Mouse (Mus musculus): Measurements from ENCODE around the gene Chmp4b. TPM values are rescaled to one million over a fixed set of nuclear protein-coding genes. Genes with fewer than 3 reads are reported as not detected.

The Chmp4b gene
- polyA plus RNA-seq, 1 experiment from 2014 or later: 28.0 TPM

DNA sequence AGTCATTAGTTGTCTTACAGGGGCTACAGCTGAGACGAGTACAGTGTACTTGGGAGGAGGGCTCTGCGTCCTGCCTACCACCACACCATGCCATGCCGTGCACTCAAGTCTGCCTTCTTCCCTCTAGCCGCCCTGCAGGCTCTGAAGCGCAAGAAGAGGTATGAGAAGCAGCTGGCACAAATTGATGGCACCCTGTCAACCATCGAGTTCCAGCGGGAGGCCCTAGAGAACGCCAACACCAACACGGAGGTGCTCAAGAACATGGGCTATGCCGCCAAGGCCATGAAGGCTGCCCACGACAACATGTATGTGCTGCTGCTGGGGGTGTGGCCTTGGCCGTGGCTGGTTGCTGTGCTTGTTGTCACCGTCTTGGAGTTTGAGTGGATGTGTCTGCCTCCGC lies 37.9 kb downstream of the Chmp4b start:
- no peak overlapping the region for H3K4me2 ChIP-seq (replicated peaks)
- no peaks in the 10 kb centered on the region for H3K27me3 ChIP-seq
- 90% methylated on average over 14 of the region's 14 CpGs for WGBS
- H3K36me3 ChIP-seq: peaks cover 62% of the 10 kb centered on the region
- no peaks in the 10 kb centered on the region for H3K9me3 ChIP-seq
- no peak overlapping the region for H3K4me3 ChIP-seq
- no peak for ATAC-seq (ENCODE audit: low FRiP score, low read depth)
- H3K9ac ChIP-seq: no peak overlapping the region
- no peak overlapping the region for H3K27ac ChIP-seq
- no peaks in the 10 kb centered on the region for H3K4me1 ChIP-seq

- Histone ChIP-seq H3K36me3 (peaks cover 66% of the 10 kb centered on the region), H3K9me3 (no peaks in the 10 kb centered on the region), H3K4me3 (no peak overlapping the region), H3K9ac (no peak overlapping the region), H3K4me1 (no peaks in the 10 kb centered on the region), H3K27ac (no peak overlapping the region), H3K4me2 (replicated peaks) (no peak overlapping the region), H3K27me3 (no peaks in the 10 kb centered on the region)
- WGBS: 96% methylated on average over 5 of the region's 5 CpGs
- no peak for ATAC-seq (ENCODE audit: low FRiP score, low read depth)
Observed at GRCm38 (mm10) chr2:154690959-154691358, 39.5 kb downstream of the Chmp4b start.

DNA sequence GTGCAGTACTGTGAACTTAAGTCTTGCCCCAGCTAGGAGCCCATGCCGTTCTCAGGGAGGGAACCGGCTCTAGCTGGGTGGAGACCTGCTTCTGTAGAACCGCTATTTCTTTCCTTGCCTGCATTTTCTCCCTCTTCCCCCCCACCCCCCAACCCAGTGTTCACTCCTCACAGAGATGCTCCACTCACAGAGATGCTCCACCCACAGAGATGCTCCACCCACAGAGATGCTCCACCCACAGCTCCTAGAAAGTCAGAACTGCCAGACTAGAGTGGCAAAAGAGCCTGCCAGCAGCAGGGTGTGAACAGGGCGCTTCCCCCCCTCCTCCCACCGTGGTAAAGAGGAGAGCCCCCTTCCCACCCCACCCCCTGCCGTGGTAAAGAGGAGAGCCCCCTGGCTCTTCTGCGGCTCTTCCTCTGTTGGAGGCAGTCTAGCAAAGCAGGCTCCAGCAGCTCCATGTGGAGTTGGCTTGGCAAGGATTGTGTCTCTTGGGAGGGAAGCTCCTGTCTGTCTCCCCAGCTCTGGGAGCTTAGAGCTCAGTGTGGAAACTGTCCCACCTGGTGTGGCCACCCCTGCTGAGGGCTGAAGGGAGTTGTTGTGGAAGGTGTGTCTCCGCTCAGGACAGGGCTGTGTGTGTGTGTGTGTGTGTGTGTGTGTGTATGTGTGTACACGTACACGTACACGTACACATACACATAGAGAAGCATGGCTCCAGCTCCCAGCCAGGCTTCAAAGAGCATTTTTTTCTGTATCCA lies 41.9 kb downstream of the Chmp4b start:
- no peak for ATAC-seq (ENCODE audit: low FRiP score, low read depth)
- WGBS: 74% methylated on average over 11 of the region's 11 CpGs
- H3K27ac ChIP-seq: no peak overlapping the region

DNA sequence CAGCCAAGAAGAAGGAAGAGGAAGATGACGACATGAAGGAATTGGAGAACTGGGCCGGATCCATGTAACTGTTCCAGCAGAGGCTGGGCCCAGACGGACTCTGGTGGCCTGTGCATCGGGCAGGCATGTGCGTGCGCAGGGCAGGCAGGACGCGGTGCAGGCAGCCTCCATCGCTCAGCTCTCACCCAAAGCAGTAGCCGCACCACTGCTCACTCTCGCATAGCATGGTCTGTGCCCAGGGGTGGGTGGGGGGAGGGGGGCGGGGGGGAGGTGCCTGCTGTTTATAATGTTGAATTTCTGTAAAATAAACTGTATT lies 42.4 kb downstream of the Chmp4b start:
- peaks cover 70% of the 10 kb centered on the region for H3K36me3 ChIP-seq
- no peak overlapping the region for H3K9ac ChIP-seq
- H3K4me1 ChIP-seq: no peaks in the 10 kb centered on the region
- no peak overlapping the region for H3K4me3 ChIP-seq
- H3K4me2 ChIP-seq (replicated peaks): no peak overlapping the region
- ATAC-seq (ENCODE audit: low FRiP score, low read depth): no peak
- no peaks in the 10 kb centered on the region for H3K9me3 ChIP-seq
- H3K27ac ChIP-seq: no peak overlapping the region
- H3K27me3 ChIP-seq: no peaks in the 10 kb centered on the region
- WGBS: 89% methylated on average over 12 of the region's 12 CpGs

More for the DNA sequence above, 41.9 kb downstream of the Chmp4b start:
- Histone ChIP-seq H3K4me2 (replicated peaks) (no peak overlapping the region), H3K9ac (no peak overlapping the region), H3K9me3 (no peaks in the 10 kb centered on the region), H3K27me3 (no peaks in the 10 kb centered on the region), H3K4me1 (no peaks in the 10 kb centered on the region), H3K36me3 (peaks cover 67% of the 10 kb centered on the region), H3K4me3 (no peak overlapping the region)

- WGBS: 63% methylated on average over 8 of the region's 8 CpGs
- peaks cover 58% of the 10 kb centered on the region for H3K36me3 ChIP-seq
- no peak overlapping the region for H3K4me3 ChIP-seq
- no peaks in the 10 kb centered on the region for H3K4me1 ChIP-seq
- no peak overlapping the region for H3K4me2 ChIP-seq (replicated peaks)
- H3K9me3 ChIP-seq: no peaks in the 10 kb centered on the region
- no peak overlapping the region for H3K9ac ChIP-seq
- ATAC-seq (ENCODE audit: low FRiP score, low read depth): no peak
- H3K27me3 ChIP-seq: no peaks in the 10 kb centered on the region
- H3K27ac ChIP-seq: no peak overlapping the region
Observed at GRCm38 (mm10) chr2:154695690-154696089, 44.2 kb downstream of the Chmp4b start.

GRCm38 (mm10) chr2:154696660-154697059 lies 45.2 kb downstream of the Chmp4b start:
- H3K4me2 ChIP-seq (replicated peaks): no peak overlapping the region
- no peaks in the 10 kb centered on the region for H3K27me3 ChIP-seq
- H3K36me3 ChIP-seq: peaks cover 50% of the 10 kb centered on the region
- 65% methylated on average over 3 of the region's 3 CpGs for WGBS
- no peak for ATAC-seq (ENCODE audit: low FRiP score, low read depth)
- H3K9ac ChIP-seq: no peak overlapping the region
- no peak overlapping the region for H3K27ac ChIP-seq
- H3K4me1 ChIP-seq: no peaks in the 10 kb centered on the region
- H3K9me3 ChIP-seq: no peaks in the 10 kb centered on the region
- no peak overlapping the region for H3K4me3 ChIP-seq

DNA sequence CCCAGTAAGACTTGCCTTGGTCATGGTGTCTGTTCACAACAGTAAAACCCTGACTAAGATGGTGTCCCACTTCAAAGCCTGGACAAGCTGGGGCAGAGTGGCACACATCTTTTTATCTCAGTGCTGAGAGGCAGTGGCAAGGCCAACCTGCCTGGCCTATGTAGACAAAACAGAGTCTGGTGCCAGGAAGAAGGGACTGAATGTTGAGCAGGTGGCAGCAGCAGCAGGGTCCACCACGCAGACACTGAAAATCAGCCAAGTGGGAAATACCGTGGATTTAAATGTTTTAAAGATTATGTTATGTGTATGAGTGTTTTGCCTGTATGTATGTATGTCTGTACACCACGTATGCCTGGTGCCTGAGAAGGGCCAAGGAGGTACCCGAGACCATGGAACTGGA lies 47.9 kb downstream of the Chmp4b start:
- no peaks in the 10 kb centered on the region for H3K27me3 ChIP-seq

DNA sequence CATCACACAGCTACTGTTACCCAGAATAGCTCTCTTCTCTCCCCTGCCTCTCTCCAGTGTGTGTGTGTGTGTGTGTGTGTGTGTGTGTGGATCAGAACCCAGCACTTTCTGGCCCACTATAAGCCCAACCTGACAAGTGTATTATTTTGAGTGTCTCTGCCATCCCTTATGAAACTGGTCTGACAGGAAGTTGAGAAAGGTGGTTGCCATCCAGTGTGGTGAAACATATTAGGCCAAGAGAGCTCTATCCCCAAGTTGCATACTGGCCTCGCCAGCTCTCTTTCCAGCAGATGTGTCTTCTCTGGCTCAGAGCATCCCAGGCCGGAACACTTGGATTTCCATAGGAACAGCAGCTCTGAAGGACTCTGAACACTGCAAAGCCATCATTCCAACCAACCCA lies 48.7 kb downstream of the Chmp4b start:
- WGBS: 91% methylated on average over 2 of the region's 2 CpGs
- H3K36me3 ChIP-seq: peaks cover 16% of the 10 kb centered on the region
- no peak overlapping the region for H3K27ac ChIP-seq
- no peak overlapping the region for H3K4me3 ChIP-seq
- no peak overlapping the region for H3K4me2 ChIP-seq (replicated peaks)
- no peaks in the 10 kb centered on the region for H3K9me3 ChIP-seq
- H3K27me3 ChIP-seq: no peaks in the 10 kb centered on the region
- H3K4me1 ChIP-seq: peaks cover 6% of the 10 kb centered on the region; the same call in 1 of the 2 replicates
- no peak for ATAC-seq (ENCODE audit: low FRiP score, low read depth)
- H3K9ac ChIP-seq: no peak overlapping the region

More for the DNA sequence above, 47.9 kb downstream of the Chmp4b start:
- peaks cover 24% of the 10 kb centered on the region for H3K36me3 ChIP-seq
- H3K9me3 ChIP-seq: no peaks in the 10 kb centered on the region
- no peak overlapping the region for H3K27ac ChIP-seq
- H3K4me1 ChIP-seq: peaks cover 6% of the 10 kb centered on the region; the same call in 1 of the 2 replicates
- WGBS: 91% methylated on average over 4 of the region's 4 CpGs
- H3K4me3 ChIP-seq: no peak overlapping the region
- ATAC-seq (ENCODE audit: low FRiP score, low read depth): no peak
- H3K4me2 ChIP-seq (replicated peaks): no peak overlapping the region
- no peak overlapping the region for H3K9ac ChIP-seq

DNA sequence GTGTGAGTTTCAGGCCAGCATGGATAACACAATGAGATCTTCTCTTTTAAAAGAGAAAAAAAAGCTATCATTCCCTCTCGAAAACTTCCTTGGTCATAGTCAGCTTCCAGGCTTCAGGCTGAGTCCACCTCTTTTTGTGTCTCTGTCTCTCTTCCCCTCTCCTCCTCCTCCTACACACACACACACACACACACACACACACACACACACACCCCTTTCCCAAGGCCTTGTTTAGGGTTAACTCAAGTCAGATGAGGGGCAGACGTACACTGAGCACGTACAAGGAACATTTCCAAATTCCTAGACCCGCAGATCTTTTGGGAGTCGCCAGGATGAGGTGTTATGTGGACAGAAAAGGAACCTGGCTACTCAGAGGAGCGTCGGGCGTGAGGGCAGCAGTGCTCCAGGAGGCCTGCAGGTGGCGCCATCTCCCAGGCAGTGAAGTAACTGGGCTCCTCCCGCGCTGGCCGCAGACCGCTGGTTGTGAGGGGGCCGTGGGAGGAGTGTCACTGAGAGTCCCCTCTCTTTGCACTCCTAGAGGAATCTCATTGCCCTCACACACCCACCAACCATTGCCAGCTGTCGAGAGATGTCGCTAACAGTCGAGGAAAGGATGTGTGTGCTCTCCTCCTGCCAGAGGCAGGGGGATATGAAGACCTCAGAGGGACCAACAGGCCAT lies 51.3 kb downstream of the Chmp4b start:
- peaks cover 16% of the 10 kb centered on the region for H3K4me1 ChIP-seq
- no peak overlapping the region for H3K4me3 ChIP-seq
- H3K27ac ChIP-seq: no peak overlapping the region
- peak; percentile 66 for ATAC-seq (ENCODE audit: low FRiP score, low read depth)
- no peaks in the 10 kb centered on the region for H3K27me3 ChIP-seq
- peaks cover 9% of the 10 kb centered on the region; the same call in 1 of the 2 replicates for H3K36me3 ChIP-seq
- 4% methylated on average over 17 of the region's 17 CpGs for WGBS
- H3K9me3 ChIP-seq: no peaks in the 10 kb centered on the region
- no peak overlapping the region for H3K9ac ChIP-seq
- H3K4me2 ChIP-seq (replicated peaks): peak overlapping the region; percentile 50

GRCm38 (mm10) chr2:154706526-154707280 lies 55.2 kb downstream of the Chmp4b start:
- peaks cover 23% of the 10 kb centered on the region for H3K4me1 ChIP-seq
- H3K9me3 ChIP-seq: no peaks in the 10 kb centered on the region
- no peaks in the 10 kb centered on the region for H3K27me3 ChIP-seq
- no peak overlapping the region for H3K4me2 ChIP-seq (replicated peaks)
- no peak overlapping the region for H3K4me3 ChIP-seq
- 48% methylated on average over 11 of the region's 11 CpGs for WGBS
- no peaks in the 10 kb centered on the region for H3K36me3 ChIP-seq
- H3K27ac ChIP-seq: no peak overlapping the region
- H3K9ac ChIP-seq: no peak overlapping the region
- no peak for ATAC-seq (ENCODE audit: low FRiP score, low read depth)

DNA sequence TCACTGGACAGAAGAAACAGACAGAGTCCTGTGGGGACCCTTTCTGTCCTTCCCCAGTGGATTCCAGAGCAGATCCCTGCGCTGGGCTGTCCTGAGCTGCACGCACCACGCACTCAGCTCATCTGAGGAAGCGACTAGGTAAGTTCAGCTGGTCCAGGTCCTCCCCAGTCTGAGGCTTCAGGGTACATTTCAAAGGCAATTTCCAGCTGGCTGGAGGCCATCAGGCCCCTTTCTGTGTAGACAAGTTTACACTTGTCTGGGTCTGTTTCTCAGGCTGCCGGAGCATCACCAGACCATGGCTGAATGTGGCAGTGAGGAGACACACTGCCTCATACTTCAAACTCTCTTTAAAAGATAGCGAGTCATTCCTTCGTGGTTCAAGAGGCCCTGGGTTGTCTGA lies 55.8 kb downstream of the Chmp4b start:
- Histone ChIP-seq H3K4me3 (no peak overlapping the region), H3K27me3 (no peaks in the 10 kb centered on the region), H3K36me3 (no peaks in the 10 kb centered on the region), H3K9ac (no peak overlapping the region), H3K4me1 (peaks cover 29% of the 10 kb centered on the region), H3K4me2 (replicated peaks) (no peak overlapping the region), H3K9me3 (no peaks in the 10 kb centered on the region), H3K27ac (no peak overlapping the region)
- ATAC-seq (ENCODE audit: low FRiP score, low read depth): no peak
- 65% methylated on average over 7 of the region's 7 CpGs for WGBS

GRCm38 (mm10) chr2:154707830-154708385 lies 56.4 kb downstream of the Chmp4b start:
- no peak for ATAC-seq (ENCODE audit: low FRiP score, low read depth)
- Histone ChIP-seq H3K4me1 (peaks cover 31% of the 10 kb centered on the region), H3K27me3 (no peaks in the 10 kb centered on the region), H3K27ac (no peak overlapping the region), H3K4me2 (replicated peaks) (no peak overlapping the region), H3K36me3 (no peaks in the 10 kb centered on the region), H3K9me3 (no peaks in the 10 kb centered on the region), H3K4me3 (no peak overlapping the region), H3K9ac (no peak overlapping the region)
- WGBS: 48% methylated on average over 7 of the region's 7 CpGs

All from limb, embryonic 13.5 days (tissue).